Mouse (Mus musculus) heart, embryonic 14.5 days (tissue): ENCODE results near the gene Slc16a6. TPM values are rescaled to one million over a fixed set of nuclear protein-coding genes. Genes with fewer than 3 reads are reported as not detected.

Experiments
- ATAC-seq: fragments of 200-750 bp; cut with Nextera tagmentation; 2 replicates; pipeline ENCODE4 v1.8.0; 2017; ENCODE audit warnings: low read depth, moderate TSS enrichment; ENCODE audit not compliant: insufficient number of reproducible peaks, insufficient read depth, low FRiP score
- H3K27ac ChIP-seq, 2 experiments: fragments of 200-500 bp in 1 of 2; fragments of 300-500 bp in 1 of 2; sonication (generic) in 1 of 2; replicated peaks in 1 of 2; 2 replicates each; pipeline ENCODE4 v1.5.1; 2012 to 2014; ENCODE audit warnings: low read depth in 2 of 2, low read length in 2 of 2, control low read depth in 1 of 2, mild to moderate bottlenecking in 1 of 2, mixed read lengths in 1 of 2; ENCODE audit not compliant: control insufficient read depth in 1 of 2, insufficient read depth in 1 of 2
- H3K27me3 ChIP-seq: fragments of 300-500 bp; sonication (generic); 2 replicates; pipeline ENCODE4 v1.6.1; 2014; ENCODE audit warnings: mild to moderate bottlenecking, low read length, control low read depth; ENCODE audit not compliant: control insufficient read depth, insufficient read depth
- H3K36me3 ChIP-seq: fragments of 300-500 bp; sonication (generic); 2 replicates; pipeline ENCODE4 v1.6.1; 2014; ENCODE audit warnings: mild to moderate bottlenecking, control low read depth, low read length, mixed read lengths; ENCODE audit not compliant: control insufficient read depth, insufficient read depth
- H3K4me1 ChIP-seq, 2 experiments: fragments of 200-500 bp in 1 of 2; fragments of 300-500 bp in 1 of 2; sonication (generic) in 1 of 2; 2 replicates each; pipeline ENCODE4 v1.6.1; 2012 to 2014; ENCODE audit warnings: low read length in 2 of 2, control low read depth in 1 of 2, mixed read lengths in 1 of 2; ENCODE audit not compliant: control insufficient read depth in 2 of 2, insufficient read depth in 2 of 2
- H3K4me2 ChIP-seq: fragments of 300-500 bp; sonication (generic); 2 replicates; pipeline ENCODE4 v1.6.1; 2014; ENCODE audit warnings: mild to moderate bottlenecking, low read length
- H3K4me3 ChIP-seq, 2 experiments: fragments of 200-500 bp in 1 of 2; fragments of 300-500 bp in 1 of 2; sonication (generic) in 1 of 2; 2 replicates each; pipeline ENCODE4 v1.5.1; 2012 to 2014; ENCODE audit warnings: low read length in 2 of 2, mild to moderate bottlenecking in 2 of 2, control low read depth in 1 of 2, low read depth in 1 of 2, moderate library complexity in 1 of 2; ENCODE audit not compliant: control insufficient read depth in 1 of 2, insufficient read depth in 1 of 2
- H3K9ac ChIP-seq: fragments of 300-500 bp; sonication (generic); 2 replicates; pipeline ENCODE4 v1.6.1; 2014; ENCODE audit warnings: mild to moderate bottlenecking, low read length
- H3K9me3 ChIP-seq: fragments of 300-500 bp; sonication (generic); 2 replicates; pipeline ENCODE4 v1.6.1; 2016; ENCODE audit warnings: low read length, control low read depth; ENCODE audit not compliant: control insufficient read depth
- WGBS: fragments of 180-500 bp; shearing (Covaris S2); extraction: QIAGEN DNeasy Blood & Tissue Kit; methylation state at CpG from one replicate; pipeline ENCODE4 v1.1.7; 2014; 5-methylcytosine and 5-hydroxymethylcytosine counted together
- polyA plus RNA-seq: library from polyadenylated mRNA; unstranded; fragments of >200 nt; fragmentation: Nextera tagmentation; extraction: Ambion mirVana; gene quantifications from 2 replicates; pipeline ENCODE4 v1.2.1, GENCODE M21; 2014

Gene Slc16a6
- polyA plus RNA-seq, 1 experiment from 2014 or later, result 7.3 TPM

DNA sequence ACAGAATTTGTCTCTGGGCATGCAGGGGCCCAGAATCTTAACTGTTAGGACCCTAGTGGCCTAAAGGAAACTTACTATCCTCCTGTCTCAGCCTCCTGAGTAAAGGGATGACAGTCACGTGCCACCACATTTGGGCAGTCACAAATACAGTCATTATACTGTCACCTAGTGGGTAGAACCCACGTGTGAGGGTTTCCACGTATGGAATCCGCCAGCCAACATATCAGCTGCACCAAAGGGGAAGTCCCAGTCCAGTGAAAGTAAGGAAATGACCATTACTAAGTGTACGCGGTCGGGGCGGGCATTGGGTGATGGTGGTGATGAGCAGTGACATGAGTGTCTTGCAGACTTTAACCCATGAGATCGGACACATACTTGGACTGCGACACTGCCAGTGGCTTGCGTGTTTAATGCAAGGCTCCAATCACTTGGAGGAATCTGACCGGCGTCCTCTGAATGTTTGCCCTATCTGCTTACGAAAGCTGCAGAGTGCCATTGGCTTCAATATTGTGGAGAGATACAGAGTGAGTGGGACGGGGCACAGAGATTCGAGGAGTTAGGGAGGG, 39.1 kb downstream of the Slc16a6 start:
- no peak for ATAC-seq
- Histone ChIP-seq H3K9ac (no peak overlapping the region), H3K4me3 (no peak overlapping the region), H3K27ac (no peak overlapping the region), H3K9me3 (no peaks in the 10 kb centered on the region), H3K36me3 (peaks cover 64% of the 10 kb centered on the region), H3K27me3 (no peaks in the 10 kb centered on the region), H3K4me1 (peaks cover 5 to 9% of the 10 kb centered on the region in 2 experiments; a peak in 3 of 4 replicates), H3K4me2 (no peak overlapping the region)
- WGBS, result 89% methylated on average over 16 of the region's 16 CpGs

- H3K9ac ChIP-seq, result no peak overlapping the region
- no peak for ATAC-seq
- H3K27ac ChIP-seq, result no peak overlapping the region
- no peak overlapping the region for H3K4me3 ChIP-seq
- WGBS, result 94% methylated on average over 5 of the region's 5 CpGs
- H3K27me3 ChIP-seq, result no peaks in the 10 kb centered on the region
- H3K4me1 ChIP-seq, result peaks cover 6 to 15% of the 10 kb centered on the region in 2 experiments; a peak in 3 of 4 replicates
- no peaks in the 10 kb centered on the region for H3K9me3 ChIP-seq
- no peak overlapping the region for H3K4me2 ChIP-seq
- H3K36me3 ChIP-seq, result peaks cover 28% of the 10 kb centered on the region
Measured at GRCm38 (mm10) chr11:109427353-109427752, 46.0 kb downstream of the Slc16a6 start.

DNA sequence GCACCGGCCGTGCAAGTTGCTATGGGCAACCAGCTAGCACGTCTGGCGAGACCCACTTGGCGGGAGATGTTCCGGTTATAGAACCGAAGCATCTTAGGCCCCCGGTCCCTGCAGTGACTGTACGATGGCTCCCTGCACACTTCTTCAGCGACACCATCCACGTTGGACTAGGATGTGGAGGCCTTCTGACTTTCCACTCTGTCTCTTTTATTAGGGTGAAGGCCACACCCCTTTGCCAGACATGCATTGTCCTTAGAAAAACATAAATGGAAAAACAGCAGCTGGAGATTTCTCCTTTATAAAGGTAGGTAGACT, 47.2 kb downstream of the Slc16a6 start:
- no peak for ATAC-seq

GRCm38 (mm10) chr11:109425392-109426271, 47.8 kb downstream of the Slc16a6 start, which contains the start of gene Amz2:
Gene Amz2, plus strand, starts transcription at chr11:109425946.
- H3K9me3 ChIP-seq, result 0 out of 2 replicates have a peak, but pooled peaks cover 3% of the 10 kb centered on the region
- peaks cover 24% of the 10 kb centered on the region for H3K36me3 ChIP-seq
- H3K27ac ChIP-seq, result peak within 1 kb of the TSS; percentile 79 to 87
- H3K4me1 ChIP-seq, result peaks cover 2 to 8% of the 10 kb centered on the region in 2 experiments; a peak in 2 of 4 replicates
- H3K4me3 ChIP-seq, result peak within 1 kb of the TSS; percentile 59 to 82
- ATAC-seq, result peak; percentile 97
- H3K27me3 ChIP-seq, result no peaks in the 10 kb centered on the region
- peak within 1 kb of the TSS; percentile 71 for H3K4me2 ChIP-seq
- WGBS, result 1% methylated on average over 65 of the region's 65 CpGs
- peak within 1 kb of the TSS; percentile 78 for H3K9ac ChIP-seq

More for the DNA sequence above, 47.2 kb downstream of the Slc16a6 start:
- Histone ChIP-seq H3K36me3 (peaks cover 28% of the 10 kb centered on the region), H3K4me2 (peak overlapping the region; percentile 71), H3K27ac (peak overlapping the region; percentile 79 to 87), H3K9me3 (0 out of 2 replicates have a peak, but pooled peaks cover 3% of the 10 kb centered on the region), H3K9ac (peak overlapping the region; percentile 78), H3K4me3 (peak overlapping the region; percentile 59 to 82), H3K27me3 (no peaks in the 10 kb centered on the region), H3K4me1 (peaks cover 3 to 10% of the 10 kb centered on the region in 2 experiments; a peak in 3 of 4 replicates)
- WGBS, result under 1% methylated on average over 11 of the region's 11 CpGs

GRCm38 (mm10) chr11:109423294-109423693, 50.1 kb downstream of the Slc16a6 start:
- Histone ChIP-seq H3K27me3 (no peaks in the 10 kb centered on the region), H3K4me1 (peaks cover 2 to 8% of the 10 kb centered on the region in 2 experiments; a peak in 2 of 4 replicates), H3K4me2 (no peak overlapping the region), H3K9me3 (0 out of 2 replicates have a peak, but pooled peaks cover 3% of the 10 kb centered on the region), H3K27ac (no peak overlapping the region), H3K9ac (no peak overlapping the region), H3K36me3 (0 out of 2 replicates have a peak, but pooled peaks cover under 1% of the 10 kb centered on the region), H3K4me3 (no peak overlapping the region)
- no peak for ATAC-seq
- 62% methylated on average over 1 of the region's 1 CpGs for WGBS

DNA sequence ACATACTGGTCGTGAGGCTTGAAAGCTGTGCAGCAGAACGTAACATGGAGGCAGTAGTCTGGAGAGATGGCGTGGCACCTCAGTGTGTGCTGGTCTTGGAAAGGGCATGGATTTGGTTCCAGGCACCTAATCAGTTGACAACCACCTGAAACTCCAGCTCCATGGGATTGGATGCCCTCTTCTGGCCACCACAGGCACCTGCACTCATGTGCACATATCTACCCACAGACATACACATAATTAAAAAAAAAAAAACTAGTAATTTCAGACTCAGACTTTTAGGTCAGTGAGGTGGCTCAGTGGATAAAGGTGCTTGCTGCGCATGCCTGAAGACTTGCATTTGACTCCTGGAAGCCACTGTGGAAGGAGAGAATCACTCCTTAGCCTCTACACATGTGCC, 51.1 kb downstream of the Slc16a6 start:
- Histone ChIP-seq H3K4me1 (peaks cover 2 to 8% of the 10 kb centered on the region in 2 experiments; a peak in 2 of 4 replicates), H3K27ac (no peak overlapping the region), H3K4me3 (no peak overlapping the region), H3K9me3 (0 out of 2 replicates have a peak, but pooled peaks cover 3% of the 10 kb centered on the region), H3K36me3 (no peaks in the 10 kb centered on the region), H3K9ac (no peak overlapping the region), H3K4me2 (no peak overlapping the region), H3K27me3 (no peaks in the 10 kb centered on the region)
- no peak for ATAC-seq
- 98% methylated on average over 4 of the region's 4 CpGs for WGBS

DNA sequence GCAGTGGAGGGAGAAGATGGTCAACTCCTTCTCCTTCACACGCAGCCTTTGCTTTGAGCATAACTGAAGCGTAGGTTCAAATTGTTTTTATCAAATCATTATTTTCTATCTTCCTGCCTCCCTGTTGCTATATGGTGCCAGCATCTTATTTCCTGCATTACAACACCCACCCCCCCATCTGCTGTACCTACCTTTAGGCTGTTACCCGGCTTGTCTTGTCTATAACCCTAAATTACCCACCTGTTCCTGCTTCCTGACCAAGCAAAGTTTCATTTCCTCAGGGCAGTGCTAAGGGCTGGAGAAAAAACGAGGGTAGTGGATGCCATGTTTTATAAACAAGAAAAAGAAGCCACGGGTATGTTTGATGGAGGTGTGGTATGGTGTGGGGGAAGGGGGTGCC, 52.2 kb downstream of the Slc16a6 start:
- Histone ChIP-seq H3K27me3 (no peaks in the 10 kb centered on the region), H3K27ac (no peak overlapping the region), H3K36me3 (no peaks in the 10 kb centered on the region), H3K9ac (no peak overlapping the region), H3K9me3 (0 out of 2 replicates have a peak, but pooled peaks cover 3% of the 10 kb centered on the region), H3K4me3 (no peak overlapping the region), H3K4me1 (peaks cover 0 to 3% of the 10 kb centered on the region in 2 experiments; a peak in 2 of 4 replicates), H3K4me2 (no peak overlapping the region)
- 80% methylated on average over 5 of the region's 5 CpGs for WGBS
- ATAC-seq, result no peak
